Mouse (Mus musculus) midbrain, postnatal 0 days (tissue): ENCODE measurements around the gene Prss30. TPM values are rescaled to one million over a fixed set of nuclear protein-coding genes. Genes with fewer than 3 reads are reported as not detected.

Source experiments
- ATAC-seq: fragments of 200-750 bp; cut with Nextera tagmentation; 2 replicates; pipeline ENCODE4 v1.8.0; 2017; ENCODE audit warnings: moderate number of reproducible peaks, mild to moderate bottlenecking, moderate TSS enrichment, moderate library complexity; ENCODE audit not compliant: low FRiP score
- DNase-seq: peaks from one replicate; pipeline ENCODE4 v3.0.0-alpha.2; 2015; ENCODE audit warnings: low spot score
- H3K27ac ChIP-seq: fragments of 300-500 bp; sonication (generic); 2 replicates; pipeline ENCODE4 v1.5.1; 2014; ENCODE audit warnings: low read depth, mild to moderate bottlenecking, low read length, mixed read lengths
- H3K27me3 ChIP-seq: fragments of 300-500 bp; sonication (generic); 2 replicates; pipeline ENCODE4 v1.6.1; 2014; ENCODE audit warnings: low read length, control low read depth, mixed read lengths; ENCODE audit not compliant: insufficient read depth
- H3K36me3 ChIP-seq: fragments of 300-500 bp; sonication (generic); 2 replicates; pipeline ENCODE4 v1.6.1; 2014; ENCODE audit warnings: low read length, control low read depth, mixed read lengths; ENCODE audit not compliant: insufficient read depth
- H3K4me1 ChIP-seq: fragments of 300-500 bp; sonication (generic); 2 replicates; pipeline ENCODE4 v1.6.1; 2014; ENCODE audit warnings: mild to moderate bottlenecking, control low read depth, antibody characterized with exemption, low read length, mixed read lengths; ENCODE audit not compliant: insufficient read depth
- H3K4me2 ChIP-seq: fragments of 300-500 bp; sonication (generic); 2 replicates; pipeline ENCODE4 v1.6.1; 2014; ENCODE audit warnings: low read depth, mild to moderate bottlenecking, low read length, mixed read lengths; ENCODE audit not compliant: poor library complexity, severe bottlenecking
- H3K4me3 ChIP-seq: fragments of 300-500 bp; sonication (generic); 2 replicates; pipeline ENCODE4 v1.5.1; 2014; ENCODE audit warnings: low read depth, mild to moderate bottlenecking, low read length, moderate library complexity
- H3K9ac ChIP-seq: fragments of 300-500 bp; sonication (generic); replicated peaks from 2 replicates; pipeline ENCODE4 v1.6.1; 2014; ENCODE audit warnings: mild to moderate bottlenecking, low read length, moderate library complexity, mixed read lengths; ENCODE audit not compliant: poor library complexity, severe bottlenecking
- H3K9me3 ChIP-seq: fragments of 300-500 bp; sonication (generic); 2 replicates; pipeline ENCODE4 v1.6.1; 2016; ENCODE audit warnings: low read length, control low read depth
- CTCF ChIP-seq: IDR thresholded peaks from 2 replicates; pipeline ENCODE4 v1.5.1; 2016; ENCODE audit warnings: antibody characterized with exemption, mild to moderate bottlenecking
- WGBS: fragments of 180-500 bp; shearing (Covaris S2); extraction: QIAGEN DNeasy Blood & Tissue Kit; methylation state at CpG from one replicate; pipeline ENCODE4 v1.1.7; 2014; 5-methylcytosine and 5-hydroxymethylcytosine counted together
- polyA plus RNA-seq: library from polyadenylated mRNA; unstranded; fragments of >200 nt; fragmentation: Nextera tagmentation; extraction: Ambion mirVana; gene quantifications from 2 replicates; pipeline ENCODE4 v1.2.1, GENCODE M21; 2015
- total RNA-seq: library from RNA; depleted of rRNA; stranded (reverse); fragments of >200 nt; gene quantifications from 2 replicates; pipeline ENCODE4 v1.2.3, GENCODE M21; 2014

Prss30 gene
- total and polyA plus RNA-seq, 2 experiments from 2014 or later: 0.17 to 1.8 TPM

DNA sequence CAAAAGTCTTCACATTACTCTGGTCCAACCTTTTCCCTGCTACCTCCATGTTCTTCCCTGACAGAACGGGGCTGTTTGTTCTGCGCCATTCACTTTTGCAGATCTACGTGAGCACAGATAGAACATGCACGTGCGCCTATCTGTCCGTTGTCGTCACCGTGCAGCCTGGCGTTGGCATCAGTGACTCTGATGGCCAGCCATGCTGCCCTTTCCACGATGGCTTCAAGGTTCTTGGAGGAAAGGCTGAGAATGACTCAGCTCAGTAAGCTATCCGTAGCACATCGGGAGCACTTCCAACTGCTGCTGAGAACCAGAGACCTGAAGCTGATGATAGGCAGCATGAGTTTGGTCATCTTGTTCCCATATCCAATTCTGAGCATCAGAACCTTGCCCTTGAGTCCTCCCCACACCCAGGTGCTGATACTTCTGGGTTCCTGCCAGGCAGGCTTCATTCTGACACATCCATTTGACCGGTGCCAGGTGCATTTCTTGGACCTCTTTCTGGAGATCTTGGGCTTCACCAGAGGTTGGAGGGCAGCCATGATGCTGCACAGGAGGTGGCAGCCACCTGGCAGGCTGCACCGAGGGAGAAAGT is 23.8 kb upstream of the Prss30 start:
- Histone ChIP-seq H3K4me2 (no peak overlapping the region), H3K27me3 (no peaks in the 10 kb centered on the region), H3K4me1 (no peaks in the 10 kb centered on the region), H3K9ac (no peak overlapping the region), H3K9me3 (no peaks in the 10 kb centered on the region), H3K36me3 (no peaks in the 10 kb centered on the region), H3K27ac (no peak overlapping the region), H3K4me3 (no peak overlapping the region)
- no peak for TF ChIP-seq CTCF
- DNase-seq (no peak), ATAC-seq (no peak)
- 92% methylated on average over 14 of the region's 14 CpGs for WGBS

DNA sequence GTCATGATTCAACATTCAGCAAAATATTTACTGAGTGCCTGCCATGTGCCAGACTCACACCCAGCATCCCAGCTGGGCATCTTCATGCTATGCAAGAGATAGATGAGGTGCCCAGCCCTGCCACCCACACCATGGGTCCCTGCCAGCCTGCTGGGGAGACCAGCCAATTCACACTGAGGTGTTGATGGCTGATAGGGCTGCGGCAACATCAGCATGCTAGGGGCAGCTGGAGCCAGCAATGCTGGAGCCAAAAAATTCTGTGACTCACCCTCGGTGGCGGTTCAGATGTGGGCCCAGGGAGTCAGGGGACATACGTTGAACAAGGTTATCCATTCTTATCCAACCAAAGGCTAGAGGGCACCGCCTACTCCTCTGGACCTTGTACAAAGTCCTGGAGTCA is 20.0 kb upstream of the Prss30 start:
- no peak overlapping the region for H3K9ac ChIP-seq
- no peak for DNase-seq
- no peaks in the 10 kb centered on the region for H3K36me3 ChIP-seq
- H3K4me2 ChIP-seq: no peak overlapping the region
- TF ChIP-seq CTCF: no peak
- no peak overlapping the region for H3K4me3 ChIP-seq
- no peak for ATAC-seq
- no peaks in the 10 kb centered on the region for H3K9me3 ChIP-seq
- H3K4me1 ChIP-seq: no peaks in the 10 kb centered on the region
- no peak overlapping the region for H3K27ac ChIP-seq
- 75% methylated on average over 5 of the region's 5 CpGs for WGBS
- H3K27me3 ChIP-seq: no peaks in the 10 kb centered on the region

DNA sequence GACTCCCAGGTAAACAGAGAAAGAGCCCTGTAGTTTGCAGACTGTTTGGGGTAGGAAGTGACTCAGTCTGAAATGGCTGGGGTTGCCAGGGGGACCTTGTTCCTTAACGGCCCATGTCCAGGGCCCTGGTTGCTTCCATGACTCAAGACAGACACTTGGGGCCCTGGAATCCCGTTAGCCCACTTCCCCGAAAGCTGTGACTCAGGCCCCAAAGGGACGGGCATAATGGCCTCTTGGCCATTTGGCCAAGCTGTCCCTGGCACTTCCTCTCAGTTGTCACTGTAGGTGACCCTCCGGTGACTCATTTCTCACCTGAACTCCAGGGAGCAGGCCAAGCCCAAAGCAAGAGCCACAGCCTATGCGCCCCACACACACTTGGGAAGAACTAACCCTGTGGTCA is 18.0 kb upstream of the Prss30 start:
- H3K27me3 ChIP-seq: no peaks in the 10 kb centered on the region
- no peak for DNase-seq
- H3K4me2 ChIP-seq: no peak overlapping the region
- no peaks in the 10 kb centered on the region for H3K4me1 ChIP-seq
- no peak for ATAC-seq
- no peaks in the 10 kb centered on the region for H3K36me3 ChIP-seq
- TF ChIP-seq CTCF: no peak
- H3K9ac ChIP-seq: no peak overlapping the region
- no peak overlapping the region for H3K4me3 ChIP-seq
- no peak overlapping the region for H3K27ac ChIP-seq
- 80% methylated on average over 6 of the region's 6 CpGs for WGBS
- H3K9me3 ChIP-seq: no peaks in the 10 kb centered on the region

DNA sequence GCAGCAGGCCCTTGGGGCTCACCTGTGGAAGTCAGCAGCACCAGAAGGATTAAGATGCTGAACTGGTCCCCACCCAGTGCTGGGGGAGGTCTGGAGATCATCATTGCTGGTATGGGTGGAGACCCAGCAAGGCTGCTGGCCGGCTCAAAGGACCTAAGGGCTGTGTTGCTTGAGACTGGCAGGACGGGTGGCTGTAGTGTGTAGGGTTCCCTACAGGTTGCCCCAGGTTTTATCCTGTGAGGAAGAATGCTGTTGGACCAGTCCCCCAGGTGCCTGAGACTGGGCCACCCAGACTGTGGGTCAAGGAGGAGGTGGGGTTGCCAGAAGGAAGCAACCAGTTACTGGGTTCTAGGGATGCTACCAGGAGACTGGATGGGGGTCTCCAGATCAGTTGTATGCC is 17.5 kb upstream of the Prss30 start, which contains the start of gene Prss22:
Prss22 (minus strand) TSS at position 200 of the 400 bp plus-strand sequence.
- no peak within 1 kb of the TSS for H3K4me2 ChIP-seq
- DNase-seq (no peak), ATAC-seq (no peak)
- WGBS: 49% methylated on average over 2 of the region's 2 CpGs
- no peaks in the 10 kb centered on the region for H3K27me3 ChIP-seq
- H3K27ac ChIP-seq: no peak within 1 kb of the TSS
- no peak within 1 kb of the TSS for H3K9ac ChIP-seq
- H3K36me3 ChIP-seq: no peaks in the 10 kb centered on the region
- H3K9me3 ChIP-seq: no peaks in the 10 kb centered on the region
- no peak within 1 kb of the TSS for H3K4me3 ChIP-seq
- H3K4me1 ChIP-seq: no peaks in the 10 kb centered on the region
- no peak for TF ChIP-seq CTCF

DNA sequence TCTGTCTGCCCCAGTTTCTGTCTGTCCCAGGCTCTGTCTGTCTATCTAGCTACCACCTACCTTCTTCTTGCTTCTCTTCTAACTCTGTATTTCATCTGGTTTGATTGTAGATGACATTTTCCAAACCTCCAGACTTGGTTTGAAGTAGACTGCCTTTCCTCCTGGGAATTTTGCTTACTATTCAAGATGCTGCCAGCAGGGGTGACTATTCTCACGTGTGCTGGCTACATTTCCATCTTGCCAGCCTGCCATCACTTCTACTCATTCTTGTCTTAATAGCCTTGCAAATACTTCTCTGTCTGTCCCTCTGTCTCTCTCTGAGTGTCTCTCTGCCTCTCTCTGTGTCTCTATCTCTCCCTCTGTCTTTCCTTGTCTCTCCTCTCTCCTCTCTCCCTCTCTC is 15.1 kb upstream of the Prss30 start:
- H3K27me3 ChIP-seq: no peaks in the 10 kb centered on the region
- DNase-seq: no peak
- TF ChIP-seq CTCF: peak; percentile 16; the same call in 1 of the 2 replicates
- ATAC-seq: no peak
- 4% methylated on average over 1 of the region's 1 CpGs for WGBS
- no peaks in the 10 kb centered on the region for H3K36me3 ChIP-seq
- H3K9me3 ChIP-seq: no peaks in the 10 kb centered on the region
- H3K4me3 ChIP-seq: no peak overlapping the region
- no peak overlapping the region for H3K4me2 ChIP-seq
- H3K27ac ChIP-seq: no peak overlapping the region
- no peak overlapping the region for H3K9ac ChIP-seq
- H3K4me1 ChIP-seq: no peaks in the 10 kb centered on the region

DNA sequence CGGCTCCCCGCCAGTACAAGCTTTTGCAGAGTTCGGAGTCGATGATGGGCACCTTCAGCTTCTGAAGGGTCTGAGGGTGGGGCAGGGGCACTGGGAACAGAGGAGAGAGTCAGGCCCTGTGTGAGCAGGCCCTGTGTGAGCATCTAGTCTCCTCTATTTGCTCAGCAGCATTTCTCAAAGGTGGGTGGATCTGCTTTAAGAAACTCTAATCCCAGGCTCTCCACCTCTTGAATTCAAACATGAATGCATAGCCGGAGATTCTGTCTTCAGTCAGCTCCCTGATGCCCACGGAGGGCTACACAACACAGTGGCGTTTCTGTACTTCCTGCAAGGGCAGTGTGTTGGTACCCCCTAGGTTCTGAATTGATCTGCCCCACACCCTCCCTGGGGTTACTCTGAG is 14.3 kb upstream of the Prss30 start:
- Histone ChIP-seq H3K4me3 (no peak overlapping the region), H3K27ac (no peak overlapping the region), H3K9me3 (no peaks in the 10 kb centered on the region), H3K4me1 (no peaks in the 10 kb centered on the region), H3K27me3 (no peaks in the 10 kb centered on the region), H3K36me3 (no peaks in the 10 kb centered on the region), H3K4me2 (no peak overlapping the region), H3K9ac (no peak overlapping the region)
- DNase-seq (no peak), ATAC-seq (no peak)
- 71% methylated on average over 7 of the region's 7 CpGs for WGBS
- no peak for TF ChIP-seq CTCF
